Mouse (Mus musculus): ENCODE measurements around the gene Uba7. TPM values are rescaled to one million over a fixed set of nuclear protein-coding genes. Genes with fewer than 3 reads are reported as not detected.

The Uba7 gene
- polyA plus RNA-seq, 1 experiment from 2014 or later, result 33.2 TPM

- H3K27me3 ChIP-seq (replicated peaks; ENCODE audit: insufficient read depth, low read length), result no peaks in the 10 kb centered on the region
- no peak for TF ChIP-seq CTCF (IDR thresholded peaks at IDR 0.05)
- no peak for TF ChIP-seq EP300 (IDR thresholded peaks at IDR 0.05)
- no peaks in the 10 kb centered on the region for H3K9me3 ChIP-seq (ENCODE audit: low read length)
- no peak overlapping the region for H3K27ac ChIP-seq (ENCODE audit: low read length)
- ATAC-seq, result no peak
- H3K36me3 ChIP-seq (ENCODE audit: insufficient read depth, low read length), result no peaks in the 10 kb centered on the region
- H3K4me1 ChIP-seq (ENCODE audit: insufficient read depth, low read depth, low read length), result no peaks in the 10 kb centered on the region
- no peak overlapping the region for H3K4me2 ChIP-seq (replicated peaks; ENCODE audit: low read depth, low read length)
- 92% methylated on average over 21 of the region's 21 CpGs for WGBS
- no peak overlapping the region for H3K4me3 ChIP-seq (ENCODE audit: low read depth, low read length)
- DNase-seq (ENCODE audit: low spot score), result no peak
- no peak overlapping the region for H3K9ac ChIP-seq (replicated peaks; ENCODE audit: low read depth)
Measured at GRCm38 (mm10) chr9:107995513-107995912, 20.2 kb downstream of the Uba7 start.

DNA sequence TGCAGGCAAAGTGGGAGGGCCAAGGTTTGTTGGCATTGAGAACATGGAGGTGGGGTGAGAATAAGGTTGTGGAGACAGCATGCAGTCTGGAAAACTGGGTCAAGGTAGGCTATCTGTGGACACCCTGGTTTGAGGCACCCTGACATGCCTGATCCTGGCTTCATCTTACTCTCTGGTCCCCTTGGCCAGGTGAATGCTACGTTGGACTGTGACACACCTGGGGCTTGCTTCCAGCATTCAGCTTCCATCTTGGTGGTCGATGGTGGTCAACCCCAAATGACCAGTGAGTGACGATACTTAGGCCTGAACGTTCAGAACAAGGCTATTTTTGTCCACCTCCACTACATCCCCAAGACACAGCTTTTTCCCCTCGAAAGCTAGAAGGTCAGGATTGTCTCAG is 20.7 kb downstream of the Uba7 start, which contains the start of gene Gm20662:
TSS of gene Gm20662 (plus strand) at position 301 of the 400 bp plus-strand sequence.
- Histone ChIP-seq H3K9ac (replicated peaks; ENCODE audit: low read depth) (no peak within 1 kb of the TSS), H3K4me3 (ENCODE audit: low read depth, low read length) (no peak within 1 kb of the TSS), H3K27ac (ENCODE audit: low read length) (no peak within 1 kb of the TSS), H3K36me3 (ENCODE audit: insufficient read depth, low read length) (no peaks in the 10 kb centered on the region), H3K9me3 (ENCODE audit: low read length) (no peaks in the 10 kb centered on the region), H3K4me1 (ENCODE audit: insufficient read depth, low read depth, low read length) (no peaks in the 10 kb centered on the region), H3K27me3 (replicated peaks; ENCODE audit: insufficient read depth, low read length) (no peaks in the 10 kb centered on the region), H3K4me2 (replicated peaks; ENCODE audit: low read depth, low read length) (no peak within 1 kb of the TSS)
- no peak for DNase-seq (ENCODE audit: low spot score)
- whole genome bisulfite sequencing, result 87% methylated on average over 5 of the region's 5 CpGs
- no peak for ATAC-seq
- TF ChIP-seq CTCF (IDR thresholded peaks at IDR 0.05) (no peak), EP300 (IDR thresholded peaks at IDR 0.05) (no peak)

- peak within 1 kb of the TSS; percentile 100 for H3K9ac ChIP-seq (replicated peaks; ENCODE audit: low read depth)
- under 1% methylated on average over 48 of the region's 51 CpGs for WGBS
- DNase-seq (ENCODE audit: low spot score) (peak; percentile 100), ATAC-seq (peak; percentile 99)
- no peaks in the 10 kb centered on the region for H3K36me3 ChIP-seq (ENCODE audit: insufficient read depth, low read length)
- H3K9me3 ChIP-seq (ENCODE audit: low read length), result no peaks in the 10 kb centered on the region
- H3K27ac ChIP-seq (ENCODE audit: low read length), result peak within 1 kb of the TSS; percentile 97
- H3K4me1 ChIP-seq (ENCODE audit: insufficient read depth, low read depth, low read length), result peaks cover 9% of the 10 kb centered on the region
- peak within 1 kb of the TSS; percentile 75 for H3K4me2 ChIP-seq (replicated peaks; ENCODE audit: low read depth, low read length)
- H3K27me3 ChIP-seq (replicated peaks; ENCODE audit: insufficient read depth, low read length), result no peaks in the 10 kb centered on the region
- H3K4me3 ChIP-seq (ENCODE audit: low read depth, low read length), result peak within 1 kb of the TSS; percentile 91
- TF ChIP-seq CTCF (IDR thresholded peaks at IDR 0.05) (no peak), EP300 (IDR thresholded peaks at IDR 0.05) (no peak)
Measured at GRCm38 (mm10) chr9:108001922-108002770, 26.8 kb downstream of the Uba7 start, which contains the start of gene Ip6k1. TSS of gene Ip6k1 (plus strand) at chr9:108002501.

GRCm38 (mm10) chr9:108002778-108003530 is 27.6 kb downstream of the Uba7 start:
- Histone ChIP-seq H3K9me3 (ENCODE audit: low read length) (no peaks in the 10 kb centered on the region), H3K36me3 (ENCODE audit: insufficient read depth, low read length) (no peaks in the 10 kb centered on the region), H3K27ac (ENCODE audit: low read length) (peak overlapping the region; percentile 97), H3K4me2 (replicated peaks; ENCODE audit: low read depth, low read length) (peak overlapping the region; percentile 75), H3K4me1 (ENCODE audit: insufficient read depth, low read depth, low read length) (peaks cover 9% of the 10 kb centered on the region), H3K4me3 (ENCODE audit: low read depth, low read length) (peak overlapping the region; percentile 91), H3K9ac (replicated peaks; ENCODE audit: low read depth) (peak overlapping the region; percentile 100), H3K27me3 (replicated peaks; ENCODE audit: insufficient read depth, low read length) (no peaks in the 10 kb centered on the region)
- DNase-seq (ENCODE audit: low spot score) (peak; percentile 52), ATAC-seq (peak; percentile 32)
- under 1% methylated on average over 47 of the region's 50 CpGs for WGBS
- TF ChIP-seq CTCF (IDR thresholded peaks at IDR 0.05) (no peak), EP300 (IDR thresholded peaks at IDR 0.05) (no peak)

DNA sequence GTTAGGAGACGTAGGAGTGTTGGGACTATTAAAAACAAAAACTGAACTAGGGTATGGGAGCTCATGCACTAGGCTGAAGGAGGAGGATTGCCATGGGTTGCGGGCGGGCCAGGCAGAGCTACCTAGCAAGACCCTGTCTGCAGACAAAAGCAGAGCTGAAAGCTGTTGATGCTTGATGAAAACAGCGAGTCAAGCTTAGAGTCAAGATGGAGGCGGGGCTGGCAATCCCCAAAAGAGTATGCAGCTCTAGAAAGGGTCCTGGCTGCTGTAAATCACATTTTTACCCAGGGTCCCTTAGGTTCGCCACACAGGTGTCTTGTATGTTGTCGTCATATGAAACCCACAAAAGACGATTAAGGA is 28.2 kb downstream of the Uba7 start:
- H3K27ac ChIP-seq (ENCODE audit: low read length), result peak overlapping the region; percentile 97
- 18% methylated on average over 8 of the region's 8 CpGs for WGBS
- H3K4me2 ChIP-seq (replicated peaks; ENCODE audit: low read depth, low read length), result peak overlapping the region; percentile 75
- no peak for ATAC-seq
- H3K36me3 ChIP-seq (ENCODE audit: insufficient read depth, low read length), result no peaks in the 10 kb centered on the region
- peak overlapping the region; percentile 100 for H3K9ac ChIP-seq (replicated peaks; ENCODE audit: low read depth)
- no peaks in the 10 kb centered on the region for H3K9me3 ChIP-seq (ENCODE audit: low read length)
- H3K4me3 ChIP-seq (ENCODE audit: low read depth, low read length), result peak overlapping the region; percentile 91
- DNase-seq (ENCODE audit: low spot score), result peak; percentile 37
- H3K27me3 ChIP-seq (replicated peaks; ENCODE audit: insufficient read depth, low read length), result no peaks in the 10 kb centered on the region
- peaks cover 9% of the 10 kb centered on the region for H3K4me1 ChIP-seq (ENCODE audit: insufficient read depth, low read depth, low read length)
- TF ChIP-seq EP300 (IDR thresholded peaks at IDR 0.05), result no peak

DNA sequence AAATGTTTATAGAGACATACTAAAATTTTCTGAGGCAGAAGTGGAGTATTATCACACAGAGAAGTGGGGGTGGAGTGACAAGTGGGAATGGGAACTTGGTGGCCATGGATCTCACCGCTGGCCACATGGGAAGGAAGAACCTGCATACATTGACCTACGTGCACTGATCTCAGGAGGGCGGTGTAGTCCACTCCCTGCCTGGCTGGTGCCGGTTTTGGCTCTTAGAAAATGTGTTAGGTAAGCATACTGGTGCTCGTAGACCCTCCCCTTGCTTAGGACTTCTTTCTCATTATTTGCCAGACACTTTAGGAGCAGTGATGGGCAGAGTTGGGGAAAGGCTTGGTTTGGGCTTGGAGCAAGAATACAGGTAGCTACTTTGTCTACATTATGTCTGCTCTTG is 32.7 kb downstream of the Uba7 start:
- Histone ChIP-seq H3K9ac (replicated peaks; ENCODE audit: low read depth) (no peak overlapping the region), H3K27ac (ENCODE audit: low read length) (no peak overlapping the region), H3K4me2 (replicated peaks; ENCODE audit: low read depth, low read length) (no peak overlapping the region), H3K36me3 (ENCODE audit: insufficient read depth, low read length) (no peaks in the 10 kb centered on the region), H3K9me3 (ENCODE audit: low read length) (no peaks in the 10 kb centered on the region), H3K4me1 (ENCODE audit: insufficient read depth, low read depth, low read length) (peaks cover 6% of the 10 kb centered on the region), H3K27me3 (replicated peaks; ENCODE audit: insufficient read depth, low read length) (no peaks in the 10 kb centered on the region), H3K4me3 (ENCODE audit: low read depth, low read length) (no peak overlapping the region)
- TF ChIP-seq EP300 (IDR thresholded peaks at IDR 0.05), result no peak
- no peak for TF ChIP-seq CTCF (IDR thresholded peaks at IDR 0.05)
- no peak for ATAC-seq
- no peak for DNase-seq (ENCODE audit: low spot score)
- 60% methylated on average over 5 of the region's 5 CpGs for WGBS
